Mouse (Mus musculus): ENCODE results near the gene Serpinb8. TPM values are rescaled to one million over a fixed set of nuclear protein-coding genes. Genes with fewer than 3 reads are reported as not detected.

Gene Serpinb8
- polyA plus RNA-seq, 2 experiments from 2014 or later, result not detected

DNA sequence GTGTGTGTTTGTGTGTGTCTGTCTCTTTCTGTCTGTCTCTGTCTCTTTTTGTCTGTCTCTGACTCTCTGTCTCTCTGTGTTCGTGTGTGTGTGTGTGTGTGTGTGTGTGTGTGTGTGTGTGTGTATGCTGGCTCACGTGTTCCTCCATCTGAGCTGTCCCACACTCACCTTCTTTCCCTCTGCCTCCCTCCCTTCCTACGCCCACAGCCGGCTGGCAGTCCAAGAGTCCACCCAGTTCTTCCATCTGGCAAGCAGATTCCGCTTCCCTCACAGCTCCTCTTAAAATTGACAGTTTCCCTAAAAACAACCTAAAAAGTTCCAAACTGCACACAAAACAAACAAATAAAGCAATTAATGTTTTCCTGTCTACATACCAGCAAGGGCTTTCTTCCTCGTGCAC is 55.3 kb downstream of the Serpinb8 start:
- no peak for ATAC-seq

- no peak for ATAC-seq
Observed at GRCm38 (mm10) chr1:107657689-107658088, 67.9 kb downstream of the Serpinb8 start.

Other genes starting within 250 kb of the Serpinb8 start
- not detected for gene Serpinb11, start 228.8 kb upstream of the Serpinb8 start, polyA plus RNA-seq (2017; shearing (Covaris generic))
- gene Serpinb7, start 190.4 kb upstream of the Serpinb8 start, polyA plus RNA-seq (2017; shearing (Covaris generic)), result not detected
- not detected for gene Serpinb2, start 78.6 kb upstream of the Serpinb8 start, polyA plus RNA-seq (2017; shearing (Covaris generic))